Mouse (Mus musculus) MEL (cell line): ENCODE measurements around the gene Pex11b. TPM values are rescaled to one million over a fixed set of nuclear protein-coding genes. Genes with fewer than 3 reads are reported as not detected.
"Not testable (repeated sequence)": the region's sequence is repeated elsewhere in the genome, so short reads cannot be mapped to it uniquely, and the experiment has no call there.

Experiments
- DNase-seq: peaks from one replicate; pipeline ENCODE4 v3.0.0; 2011; ENCODE audit warnings: low read depth, low spot score
- H3K27ac ChIP-seq: 2 replicates; pipeline ENCODE4 v1.5.1; 2012; ENCODE audit warnings: low read depth, mild to moderate bottlenecking, control low read depth, low read length, moderate library complexity; ENCODE audit not compliant: control insufficient read depth
- H3K27me3 ChIP-seq, 2 experiments: fragments of 150-350 bp in 1 of 2; sonication (generic) in 1 of 2; 2 replicates each; pipeline ENCODE4 v1.6.1; 2012; ENCODE audit warnings: low read length in 2 of 2, mild to moderate bottlenecking in 2 of 2, improper control_type of control experiment in 1 of 2, moderate library complexity in 1 of 2; ENCODE audit not compliant: insufficient read depth in 2 of 2, control insufficient read depth in 1 of 2
- H3K36me3 ChIP-seq, 2 experiments: 2 replicates each; pipeline ENCODE4 v1.6.1; 2012 to 2014; ENCODE audit warnings: low read length in 2 of 2, improper control_type of control experiment in 1 of 2, inconsistent platforms in 1 of 2, mild to moderate bottlenecking in 1 of 2; ENCODE audit not compliant: insufficient read depth in 2 of 2, control insufficient read depth in 1 of 2
- H3K4me1 ChIP-seq, 2 experiments: fragments of 150-350 bp in 1 of 2; sonication (generic) in 1 of 2; 2 replicates each; pipeline ENCODE4 v1.6.1; 2012; ENCODE audit warnings: low read length in 2 of 2, improper control_type of control experiment in 1 of 2, mild to moderate bottlenecking in 1 of 2; ENCODE audit not compliant: insufficient read depth in 2 of 2, control insufficient read depth in 1 of 2
- H3K4me3 ChIP-seq, 2 experiments: fragments of 150-350 bp in 1 of 2; sonication (generic) in 1 of 2; 2 replicates each; pipeline ENCODE4 v1.5.1; 2012; ENCODE audit warnings: low read depth in 2 of 2, low read length in 2 of 2, mild to moderate bottlenecking in 2 of 2, moderate library complexity in 2 of 2, control low read depth in 1 of 2, improper control_type of control experiment in 1 of 2; ENCODE audit not compliant: control insufficient read depth in 1 of 2, insufficient read depth in 1 of 2
- H3K79me2 ChIP-seq: 2 replicates; pipeline ENCODE4 v1.6.1; 2012; ENCODE audit warnings: mild to moderate bottlenecking, low read length, moderate library complexity; ENCODE audit not compliant: control insufficient read depth, poor library complexity, insufficient read depth
- H3K9ac ChIP-seq: 2 replicates; pipeline ENCODE4 v1.6.1; 2012; ENCODE audit warnings: low read depth, mild to moderate bottlenecking, control low read depth, low read length, moderate library complexity; ENCODE audit not compliant: control insufficient read depth, poor library complexity, severe bottlenecking
- H3K9me3 ChIP-seq: fragments of 150-350 bp; sonication (generic); replicated peaks from 2 replicates; pipeline ENCODE4 v1.6.1; 2012; ENCODE audit warnings: mild to moderate bottlenecking, low read length, improper control_type of control experiment, moderate library complexity; ENCODE audit not compliant: insufficient read depth
- BHLHE40 ChIP-seq: IDR thresholded peaks from 2 replicates; pipeline ENCODE4 v1.6.1; 2012; ENCODE audit warnings: low read depth, mild to moderate bottlenecking, inconsistent platforms, low read length, improper control_type of control experiment, borderline replicate concordance
- CHD2 ChIP-seq: IDR thresholded peaks from 2 replicates; pipeline ENCODE4 v1.6.1; 2011; ENCODE audit warnings: low read length, improper control_type of control experiment
- CTCF ChIP-seq, 3 experiments: IDR thresholded peaks in 2 of 3; conservative IDR thresholded peaks in 1 of 3; 2 replicates each; pipeline ENCODE4 v1.5.1; 2011 to 2012; ENCODE audit warnings: low read length in 3 of 3, low read depth in 2 of 3, mild to moderate bottlenecking in 2 of 3, improper control_type of control experiment in 1 of 3, inconsistent platforms in 1 of 3, mixed read lengths in 1 of 3, moderate library complexity in 1 of 3; ENCODE audit not compliant: control insufficient read depth in 1 of 3, insufficient read depth in 1 of 3, poor library complexity in 1 of 3, severe bottlenecking in 1 of 3
- EP300 ChIP-seq, 2 experiments: IDR thresholded peaks; 2 replicates each; pipeline ENCODE4 v1.6.1; 2011; ENCODE audit warnings: improper control_type of control experiment in 2 of 2, low read length in 2 of 2, low read depth in 1 of 2, mild to moderate bottlenecking in 1 of 2
- GATA1 ChIP-seq: IDR thresholded peaks from 2 replicates; pipeline ENCODE4 v1.6.1; 2011; ENCODE audit warnings: low read depth, low read length, improper control_type of control experiment
- MAX ChIP-seq: IDR thresholded peaks from 2 replicates; pipeline ENCODE4 v1.6.1; 2011; ENCODE audit warnings: low read length, improper control_type of control experiment
- MAZ ChIP-seq: IDR thresholded peaks from 2 replicates; pipeline ENCODE4 v1.6.1; 2012; ENCODE audit warnings: low read depth, mild to moderate bottlenecking, inconsistent platforms, low read length, improper control_type of control experiment
- MXI1 ChIP-seq: IDR thresholded peaks from 2 replicates; pipeline ENCODE4 v1.6.1; 2011; ENCODE audit warnings: mild to moderate bottlenecking, low read depth, low read length, improper control_type of control experiment
- MYC ChIP-seq: IDR thresholded peaks from 2 replicates; pipeline ENCODE4 v1.6.1; 2011; ENCODE audit warnings: low read depth, mild to moderate bottlenecking, low read length, improper control_type of control experiment, moderate library complexity
- POLR2AphosphoS5 ChIP-seq: IDR thresholded peaks from 2 replicates; pipeline ENCODE4 v1.6.1; 2012; ENCODE audit warnings: low read depth, borderline replicate concordance, mild to moderate bottlenecking, inconsistent platforms, low read length, moderate library complexity, mixed read lengths
- RAD21 ChIP-seq: IDR thresholded peaks from 2 replicates; pipeline ENCODE4 v1.6.1; 2011; ENCODE audit warnings: mild to moderate bottlenecking, low read depth, low read length, improper control_type of control experiment
- SIN3A ChIP-seq: IDR thresholded peaks from 2 replicates; pipeline ENCODE4 v1.6.1; 2012; ENCODE audit warnings: low read length, improper control_type of control experiment, inconsistent platforms
- SMC3 ChIP-seq: IDR thresholded peaks from 2 replicates; pipeline ENCODE4 v1.6.1; 2011; ENCODE audit warnings: low read depth, low read length, improper control_type of control experiment
- TBP ChIP-seq: IDR thresholded peaks from 2 replicates; pipeline ENCODE4 v1.8.0; 2011; ENCODE audit warnings: low read depth, low read length, improper control_type of control experiment
- USF1 ChIP-seq: IDR thresholded peaks from 2 replicates; pipeline ENCODE4 v1.6.1; 2014; ENCODE audit warnings: low read depth, mild to moderate bottlenecking, inconsistent platforms, low read length, improper control_type of control experiment, moderate library complexity
- USF2 ChIP-seq, 2 experiments: IDR thresholded peaks; 2 replicates each; pipeline ENCODE4 v1.6.1; 2011 to 2012; ENCODE audit warnings: improper control_type of control experiment in 2 of 2, low read length in 2 of 2, borderline replicate concordance in 1 of 2, inconsistent platforms in 1 of 2, low read depth in 1 of 2, mild to moderate bottlenecking in 1 of 2; ENCODE audit not compliant: insufficient read depth in 1 of 2
- ZC3H11A ChIP-seq: IDR thresholded peaks from 2 replicates; pipeline ENCODE4 v1.6.1; 2012; ENCODE audit warnings: low read depth, mild to moderate bottlenecking, inconsistent platforms, low read length, improper control_type of control experiment
- ZKSCAN1 ChIP-seq: IDR thresholded peaks from 2 replicates; pipeline ENCODE4 v1.6.1; 2012; ENCODE audit warnings: low read depth, mild to moderate bottlenecking, inconsistent platforms, low read length, improper control_type of control experiment, moderate library complexity
- polyA plus RNA-seq, 2 experiments: library from polyadenylated mRNA; stranded (reverse) in 1 of 2; unstranded in 1 of 2; fragments of >175 nt in 1 of 2; fragments of >200 nt in 1 of 2; gene quantifications; 2 replicates each; pipeline versions ENCODE4 v1.2.1 to v1.2.4; 2012; ENCODE audit warnings: low replicate concordance in 2 of 2, low read depth in 1 of 2; ENCODE audit not compliant: insufficient read length in 2 of 2, insufficient read depth in 1 of 2, missing spikeins in 1 of 2
- total RNA-seq: library from RNA; depleted of rRNA; stranded (reverse); fragments of 300-350 nt; gene quantifications from 2 replicates; pipeline ENCODE4 v1.2.3, GENCODE M21; 2012

The Pex11b gene
- total and polyA plus RNA-seq, 3 experiments = 38.2 to 82.8 TPM; not detected in 1

GRCm38 (mm10) chr3:96686057-96686456 is 50.9 kb downstream of the Pex11b start:
- peak; percentile 95 for TF ChIP-seq TBP
- not testable (repeated sequence) for H3K79me2 ChIP-seq, H3K4me3 ChIP-seq, H3K9ac ChIP-seq, H3K27ac ChIP-seq, H3K27me3 ChIP-seq, H3K36me3 ChIP-seq, H3K9me3 ChIP-seq, DNase-seq
- H3K4me1 ChIP-seq = peaks cover 13 to 14% of the 10 kb centered on the region in 2 experiments

- Histone ChIP-seq H3K9ac (peak overlapping the region; percentile 26), H3K27me3 (no peaks in the 10 kb centered on the region)
These were observed 53.7 kb downstream of the Pex11b start for GRCm38 (mm10) chr3:96688854-96689253.

GRCm38 (mm10) chr3:96690298-96690697 is 55.1 kb downstream of the Pex11b start:
- Histone ChIP-seq H3K27ac (no peak overlapping the region), H3K36me3 (peaks cover 0 to 13% of the 10 kb centered on the region in 2 experiments; a peak in 2 of 4 replicates), H3K9me3 (no peaks in the 10 kb centered on the region), H3K79me2 (no peaks in the 10 kb centered on the region), H3K4me1 (peaks cover 13 to 17% of the 10 kb centered on the region in 2 experiments), H3K9ac (no peak overlapping the region), H3K27me3 (no peaks in the 10 kb centered on the region), H3K4me3 (no peak overlapping the region)
- TF ChIP-seq USF2 (IDR thresholded peaks at IDR 0.05; ENCODE audit: borderline replicate concordance in 1 of 2, insufficient read depth in 1 of 2, low read depth in 1 of 2, low read length in 2 of 2) (no peak), POLR2AphosphoS5 (no peak), MYC (0 out of 2 replicates have a peak, but pooled peaks have one; percentile 41), RAD21 (peak; percentile 25), ZKSCAN1 (no peak), MAZ (0 out of 2 replicates have a peak, but pooled peaks have one; percentile 28), SIN3A (0 out of 2 replicates have a peak, but pooled peaks have one; percentile 30), BHLHE40 (no peak), SMC3 (peak; percentile 49), MXI1 (0 out of 2 replicates have a peak, but pooled peaks have one; percentile 33), CTCF (IDR thresholded peaks at IDR 0.05 in 2 of 3, conservative IDR thresholded peaks at IDR 0.05 in 1 of 3; ENCODE audit: control insufficient read depth in 1 of 3, insufficient read depth in 1 of 3, low read depth in 2 of 3, low read length in 3 of 3, poor library complexity in 1 of 3, severe bottlenecking in 1 of 3) (peak; percentile 27 to 63 (median 44); a peak in 5 of 6 replicates), ZC3H11A (0 out of 2 replicates have a peak, but pooled peaks have one; percentile 8)
- DNase-seq = peak; percentile 58

More at GRCm38 (mm10) chr3:96688854-96689253, 53.7 kb downstream of the Pex11b start:
- Histone ChIP-seq H3K36me3 (peaks cover 0 to 9% of the 10 kb centered on the region in 2 experiments; a peak in 2 of 4 replicates), H3K79me2 (no peaks in the 10 kb centered on the region), H3K4me3 (peak overlapping the region; percentile 53 to 70), H3K9me3 (no peaks in the 10 kb centered on the region), H3K27ac (no peak overlapping the region), H3K4me1 (peaks cover 13 to 14% of the 10 kb centered on the region in 2 experiments)
- TF ChIP-seq CHD2 = no peak
- peak; percentile 45 for TF ChIP-seq USF1
- no peak; the same call in 1 of the 2 replicates for TF ChIP-seq MYC
- no peak for TF ChIP-seq GATA1
- 0 out of 2 replicates have a peak, but pooled peaks have one; percentile 28 for TF ChIP-seq TBP
- TF ChIP-seq SIN3A = peak; percentile 69
- peak; percentile 80 for TF ChIP-seq MXI1
- peak; percentile 52 for TF ChIP-seq MAX
- TF ChIP-seq EP300 (IDR thresholded peaks at IDR 0.05; ENCODE audit: low read depth in 1 of 2, low read length in 2 of 2) = peak in 1 of 2 experiments; percentile 65; a peak in 2 of 4 replicates
- peak; percentile 88 for DNase-seq
